Mouse (Mus musculus): ENCODE measurements around the gene Pam16. TPM values are rescaled to one million over a fixed set of nuclear protein-coding genes. Genes with fewer than 3 reads are reported as not detected.

Pam16 gene
- total RNA-seq, 2 experiments from 2014 or later = 67.5 to 92.8 TPM

DNA sequence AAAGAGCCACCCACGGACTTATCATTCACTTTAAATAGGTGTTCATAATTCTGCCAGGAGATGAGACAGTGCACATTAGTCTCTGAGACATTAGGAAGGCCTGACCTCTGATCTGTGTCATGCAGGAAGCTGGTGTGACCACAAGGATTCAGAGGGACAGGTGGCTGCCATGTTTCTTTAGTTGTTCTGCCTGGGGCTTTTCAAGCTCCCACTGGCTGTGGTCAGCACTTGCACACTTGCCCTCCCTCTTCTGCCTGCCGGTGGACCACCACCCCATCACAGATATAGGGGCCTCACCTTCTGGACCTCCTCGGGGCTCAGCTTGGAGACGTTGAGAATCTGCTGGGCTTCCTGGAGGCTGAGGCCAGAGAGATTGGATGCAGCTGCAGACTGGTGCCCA, 8.0 kb downstream of the Pam16 start:
- no peak for DNase-seq (ENCODE audit: low spot score in 2 of 2)
- intact Hi-C loops (cut with DNase I) = no loop called here

DNA sequence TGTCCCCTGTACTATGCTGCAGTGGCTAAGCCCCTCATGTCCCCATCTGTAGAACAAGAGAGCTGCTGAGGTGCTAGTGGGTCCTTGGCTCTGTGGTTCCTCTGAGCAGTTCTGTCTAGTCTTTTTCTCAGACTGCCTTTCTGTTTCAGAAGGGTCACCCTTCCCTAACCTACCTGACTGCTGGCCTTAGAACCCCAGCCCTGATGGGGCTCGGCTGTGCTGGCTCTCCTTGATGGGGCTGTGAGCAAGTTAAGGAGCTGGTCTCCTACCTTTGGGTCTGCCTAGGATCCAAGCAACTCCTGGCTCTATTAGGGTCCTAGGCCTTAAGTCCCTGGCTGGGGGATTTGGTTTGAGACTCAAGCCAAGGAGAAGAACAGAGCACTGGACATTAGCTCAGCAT, 9.5 kb downstream of the Pam16 start:
- intact Hi-C loops (cut with DNase I) = no loop called here
- DNase-seq (ENCODE audit: low spot score in 2 of 2) = no peak

DNA sequence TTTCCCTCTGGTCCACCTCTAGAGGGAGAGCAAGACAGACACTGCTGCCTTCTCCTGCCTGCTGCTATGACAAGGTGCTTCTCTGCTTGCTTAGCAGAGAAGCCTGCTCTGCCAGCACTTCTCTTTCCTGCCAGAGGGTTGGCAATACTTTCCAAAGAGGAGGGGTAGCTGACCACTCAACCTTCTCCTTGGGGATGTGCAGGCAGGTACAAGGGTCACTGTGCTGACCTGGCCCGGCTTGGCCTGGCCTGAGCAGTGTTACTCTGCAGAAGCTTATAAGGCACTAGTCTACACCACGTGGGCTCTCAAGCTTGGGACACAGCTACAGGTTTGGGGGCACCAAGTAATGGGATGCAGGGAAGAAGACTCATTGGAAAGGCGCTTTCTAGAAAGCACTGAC, 10.1 kb downstream of the Pam16 start:
- no peak for DNase-seq (ENCODE audit: low spot score in 2 of 2)
- intact Hi-C loops (cut with DNase I) = no loop called here

DNA sequence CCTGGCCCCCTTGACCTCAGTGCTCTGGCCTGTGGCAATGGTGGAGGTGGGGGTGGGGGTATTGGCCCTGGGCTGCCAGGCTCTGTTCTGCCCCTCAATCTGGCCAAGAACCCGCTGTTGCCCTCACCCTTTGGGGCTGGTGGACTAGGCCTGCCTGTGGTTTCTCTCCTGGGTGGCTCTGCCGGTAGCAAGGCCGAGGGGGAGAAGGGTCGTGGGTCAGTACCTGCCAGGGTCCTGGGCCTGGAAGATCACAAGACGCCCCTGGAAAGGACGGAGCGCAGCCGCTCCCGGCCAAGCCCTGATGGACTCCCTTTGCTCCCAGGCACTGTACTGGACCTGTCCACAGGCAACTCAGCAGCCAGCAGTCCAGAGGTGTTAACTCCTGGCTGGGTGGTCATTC, 11.1 kb downstream of the Pam16 start:
- intact Hi-C loops (cut with DNase I) = no loop called here
- no peak for DNase-seq (ENCODE audit: low spot score in 2 of 2)

DNA sequence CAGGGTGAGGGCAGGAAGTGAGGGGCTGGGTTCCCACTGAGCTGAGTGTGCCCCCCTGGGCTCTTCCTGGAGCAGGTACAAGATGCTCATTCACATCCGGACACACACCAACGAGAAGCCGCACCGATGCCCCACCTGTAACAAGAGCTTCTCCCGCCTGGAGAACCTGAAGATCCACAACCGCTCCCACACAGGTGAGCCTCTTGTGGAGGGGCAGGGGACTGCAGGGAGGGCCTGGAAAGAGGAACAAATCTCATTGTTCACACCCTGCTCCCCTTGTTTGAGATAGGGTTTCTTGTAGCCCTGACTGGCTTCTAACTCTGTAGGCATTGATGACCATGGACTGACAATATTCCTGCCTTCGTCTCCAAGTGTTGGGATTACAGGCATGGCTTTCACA, 13.1 kb downstream of the Pam16 start:
- DNase-seq (ENCODE audit: low spot score in 2 of 2) = no peak
- intact Hi-C loops (cut with DNase I) = no loop called here

DNA sequence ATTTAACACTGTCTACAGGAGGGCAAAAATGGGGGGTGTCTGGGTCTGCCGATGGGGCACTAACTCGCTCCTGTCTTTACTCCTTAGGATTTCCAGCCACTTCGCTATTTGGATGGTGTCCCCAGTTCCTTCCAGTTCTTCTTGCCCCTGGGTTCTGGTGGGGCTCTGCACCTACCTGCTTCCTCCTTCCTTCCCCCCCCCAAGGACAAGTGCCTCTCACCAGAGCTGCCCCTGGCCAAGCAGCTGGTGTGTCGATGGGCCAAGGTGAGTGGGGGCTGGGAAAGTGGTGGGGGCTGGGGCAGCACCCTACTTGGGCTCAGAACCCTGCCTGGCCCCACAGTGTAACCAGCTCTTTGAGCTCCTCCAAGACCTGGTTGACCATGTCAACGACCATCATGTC, 13.6 kb downstream of the Pam16 start:
- intact Hi-C loops (cut with DNase I) = no loop called here
- no peak for DNase-seq (ENCODE audit: low spot score in 2 of 2)

DNA sequence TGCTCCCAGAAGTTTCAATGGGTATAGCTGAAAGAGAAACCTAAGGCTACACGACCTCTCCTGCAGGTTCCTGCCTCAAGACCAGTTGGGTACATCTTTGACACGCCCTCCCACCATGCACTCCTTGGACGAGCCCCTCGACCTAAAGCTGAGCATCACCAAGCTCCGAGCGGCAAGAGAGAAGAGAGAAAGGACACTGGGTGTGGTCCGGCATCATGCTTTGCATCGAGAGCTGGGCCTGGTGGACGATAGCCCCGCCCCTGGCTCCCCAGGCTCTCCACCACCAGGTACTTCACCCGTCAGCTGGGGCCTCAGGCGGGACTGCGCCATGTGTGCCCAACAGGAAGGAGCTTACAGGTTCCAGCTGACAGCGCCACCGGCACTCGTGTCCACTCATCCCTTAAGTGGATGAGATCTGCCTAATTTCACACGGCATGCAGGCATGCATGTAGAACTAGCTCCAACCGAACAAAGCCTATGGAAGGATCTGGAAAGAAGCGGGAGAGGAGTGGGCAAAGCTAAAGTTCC, 16.2 kb downstream of the Pam16 start:
- intact Hi-C loops (cut with DNase I) = loop anchor here (5.0 kb wide), 1 partner anchor 301 kb away; no protein-coding TSS in a partner anchor
- no peak for DNase-seq (ENCODE audit: low spot score in 2 of 2)

DNA sequence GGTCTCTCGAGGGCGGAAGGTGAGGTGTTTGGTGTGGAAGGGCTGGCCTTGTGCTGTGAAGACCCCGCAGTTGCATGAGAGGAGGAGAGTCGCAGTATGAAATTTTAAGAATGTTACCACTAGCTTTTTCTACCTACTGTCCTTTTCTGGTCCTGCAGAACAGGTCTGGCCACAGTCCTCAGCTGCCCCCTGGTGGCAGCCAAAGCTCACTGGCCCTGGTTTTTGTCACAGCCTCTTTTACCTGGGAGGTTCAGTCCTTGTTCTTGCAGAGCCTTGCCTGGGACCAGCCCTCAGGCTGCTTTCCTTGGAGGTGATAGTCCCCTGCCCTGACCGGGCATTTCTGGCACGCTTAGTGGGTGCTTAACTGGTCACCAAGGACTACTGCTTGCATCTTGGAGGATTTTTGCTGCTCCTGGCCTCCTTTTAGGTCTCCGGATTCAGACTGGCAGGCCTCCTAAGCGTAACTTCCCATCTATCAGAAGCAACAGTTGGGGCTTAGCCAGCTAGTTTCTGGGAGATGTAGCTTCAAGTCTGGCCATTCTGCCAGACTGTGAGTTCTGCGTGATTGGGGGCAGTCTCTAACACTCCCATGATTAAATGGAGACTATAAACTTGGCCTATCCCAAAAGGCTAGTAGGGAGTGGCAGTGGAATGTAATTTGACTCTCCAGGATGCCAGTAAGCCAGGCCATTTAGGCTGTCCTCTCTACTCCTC, 16.8 kb downstream of the Pam16 start:
- DNase-seq (ENCODE audit: low spot score in 2 of 2) = peak; percentile 84 to 87
- intact Hi-C loops (cut with DNase I) = loop anchor here (1.0 to 5.0 kb wide), 3 partner anchors 40 to 301 kb away; no protein-coding TSS in a partner anchor

DNA sequence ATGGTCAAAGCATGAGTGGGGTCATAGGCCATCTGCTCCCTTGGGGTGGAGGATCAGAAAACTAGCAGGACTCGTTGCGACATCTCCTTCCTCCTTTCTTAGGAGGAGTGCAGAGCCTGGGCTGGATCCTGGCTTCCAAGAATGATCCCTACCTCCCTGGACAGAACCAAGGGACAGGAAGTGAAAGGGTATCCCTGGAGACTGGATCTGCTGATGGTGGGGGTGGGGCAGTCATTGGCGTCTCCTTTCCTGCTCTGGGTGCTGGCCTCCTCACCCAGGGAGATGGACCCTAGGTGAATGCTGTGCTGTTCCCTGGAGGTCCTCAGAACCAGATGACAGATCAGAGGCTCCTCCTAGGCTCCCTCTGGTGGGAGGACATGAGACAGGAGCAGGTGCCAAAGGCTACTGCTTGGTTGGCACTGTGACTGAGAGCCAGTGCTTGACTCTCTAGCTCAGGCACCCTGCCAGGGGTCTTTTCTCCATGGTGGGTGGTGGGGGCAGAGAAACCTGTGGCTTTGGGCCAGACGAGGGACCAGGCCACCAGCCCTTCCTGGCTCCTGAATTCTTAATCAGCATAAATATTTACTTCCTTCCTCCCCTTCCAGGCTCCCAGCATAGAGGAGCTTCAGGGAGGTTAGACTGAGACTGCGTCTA, 18.2 kb downstream of the Pam16 start:
- intact Hi-C loops (cut with DNase I) = loop anchor here (1.0 to 5.0 kb wide), 3 partner anchors 38 to 299 kb away; no protein-coding TSS in a partner anchor
- DNase-seq (ENCODE audit: low spot score in 2 of 2) = no peak

DNA sequence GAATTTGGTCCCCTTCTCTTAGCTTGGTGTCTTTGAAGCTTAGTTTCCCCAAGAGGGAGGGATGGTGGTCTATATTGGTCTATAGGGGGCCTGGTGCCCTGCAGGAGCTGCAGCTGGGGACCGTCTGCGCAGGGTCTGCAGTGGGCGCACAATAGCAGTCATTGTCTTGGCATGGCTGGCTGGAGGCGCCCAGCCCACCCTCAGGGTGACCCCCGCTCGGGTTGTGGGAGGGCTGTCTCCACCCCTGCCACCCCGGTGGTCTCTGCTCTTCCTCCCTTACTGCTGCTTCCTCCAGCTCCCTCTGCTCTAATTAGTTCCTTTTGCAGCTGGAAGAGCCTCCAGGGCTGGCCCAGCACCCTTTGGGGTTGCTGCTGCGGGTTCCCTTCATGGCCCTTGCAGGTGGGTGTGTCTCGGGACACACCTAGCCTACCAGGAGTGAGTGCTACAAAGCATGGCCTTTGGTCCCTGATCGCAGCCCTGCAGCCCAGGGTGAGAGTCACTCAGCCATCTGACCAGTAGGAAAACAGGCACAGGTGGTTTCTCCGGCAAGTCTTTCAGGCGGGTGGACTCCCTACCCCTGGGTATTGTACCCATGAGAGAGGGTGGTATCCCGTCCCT, 19.2 kb downstream of the Pam16 start:
- DNase-seq (ENCODE audit: low spot score in 2 of 2) = no peak
- intact Hi-C loops (cut with DNase I) = loop anchor here (2.0 to 5.0 kb wide), 2 partner anchors 117 to 298 kb away; no protein-coding TSS in a partner anchor

DNA sequence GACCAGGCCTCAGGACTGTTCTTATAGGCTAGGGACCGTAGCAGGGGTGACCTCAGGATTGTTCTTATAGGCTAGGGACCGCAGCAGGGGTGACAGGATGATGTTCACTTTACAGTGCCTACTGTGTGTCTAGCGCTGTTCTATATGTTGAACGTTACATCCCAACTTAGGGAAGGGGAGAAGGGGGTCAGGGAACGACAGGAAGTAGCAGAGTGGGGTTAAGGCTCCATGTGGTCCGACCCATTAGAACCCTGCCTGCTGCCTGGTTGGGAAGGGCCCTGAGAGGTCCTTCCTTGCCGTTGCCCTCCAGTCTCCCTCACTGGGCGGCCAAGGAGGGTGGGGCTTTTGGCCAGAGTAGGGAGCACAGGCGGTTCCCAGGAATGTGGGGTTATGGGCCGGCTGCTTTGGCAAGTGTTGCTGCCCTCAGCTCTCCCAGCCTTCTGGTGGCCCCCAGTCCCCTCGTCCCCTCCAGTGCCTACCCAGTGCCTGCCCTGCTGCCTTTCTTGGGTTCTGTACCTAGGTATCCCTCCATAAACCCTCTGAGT, 20.4 kb downstream of the Pam16 start:
- intact Hi-C loops (cut with DNase I) = no loop called here
- DNase-seq (ENCODE audit: low spot score in 2 of 2) = no peak

DNA sequence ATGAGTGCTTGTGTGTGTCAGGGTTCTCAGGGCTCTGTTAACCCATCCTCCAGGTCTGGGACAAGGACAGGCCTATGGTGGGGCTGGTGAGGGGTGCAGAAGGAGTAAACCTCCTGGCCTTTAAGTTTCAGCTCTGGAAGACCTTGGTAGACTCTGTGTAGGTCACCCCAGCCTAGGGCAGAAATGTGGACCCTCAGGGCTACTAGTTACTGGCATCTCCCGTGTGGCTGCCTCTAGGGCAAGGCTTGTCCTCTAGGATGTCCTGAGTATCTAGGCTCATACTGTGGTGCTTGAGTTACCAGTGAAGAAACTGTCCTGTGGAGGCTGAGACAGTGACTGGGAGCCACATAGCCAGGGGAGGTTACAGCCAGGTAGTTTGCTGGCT, 21.3 kb downstream of the Pam16 start:
- intact Hi-C loops (cut with DNase I) = no loop called here
- DNase-seq (ENCODE audit: low spot score in 2 of 2) = no peak

DNA sequence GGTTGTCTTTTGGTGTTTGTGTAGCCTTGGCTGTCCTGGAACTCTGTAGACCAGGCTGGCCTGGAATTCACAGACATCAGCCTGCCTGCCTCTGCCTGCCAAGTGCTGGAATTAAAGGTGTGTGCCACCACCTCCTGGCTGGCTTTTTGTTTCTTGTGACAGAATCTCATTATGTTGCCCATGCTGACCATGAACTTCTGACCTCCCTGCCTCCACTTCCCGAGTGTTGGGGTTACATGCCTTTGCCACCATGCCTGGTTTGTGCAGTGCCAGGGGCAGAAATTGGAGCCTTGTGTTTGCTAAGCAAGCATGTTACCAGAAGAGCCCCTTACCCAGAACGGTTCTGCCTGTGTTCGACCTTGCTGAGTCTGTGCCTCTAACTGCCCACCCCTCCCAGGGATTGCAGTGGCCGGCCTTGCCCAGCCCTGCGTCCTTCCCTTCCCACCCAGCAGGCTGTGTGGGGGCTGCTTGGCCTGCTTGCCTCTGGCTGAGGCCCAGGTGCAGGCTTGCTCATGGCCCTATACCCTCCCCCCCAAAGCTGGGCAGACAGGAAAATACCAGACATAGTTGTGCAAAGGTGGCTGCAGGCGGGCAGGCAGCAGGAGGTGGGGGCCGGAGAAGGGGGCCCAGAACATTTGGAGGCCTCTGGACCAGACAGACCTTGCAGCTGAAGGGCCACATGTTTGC, 21.9 kb downstream of the Pam16 start:
- intact Hi-C loops (cut with DNase I) = no loop called here
- peak in 1 of 2 experiments; percentile 15 for DNase-seq (ENCODE audit: low spot score in 2 of 2)

DNA sequence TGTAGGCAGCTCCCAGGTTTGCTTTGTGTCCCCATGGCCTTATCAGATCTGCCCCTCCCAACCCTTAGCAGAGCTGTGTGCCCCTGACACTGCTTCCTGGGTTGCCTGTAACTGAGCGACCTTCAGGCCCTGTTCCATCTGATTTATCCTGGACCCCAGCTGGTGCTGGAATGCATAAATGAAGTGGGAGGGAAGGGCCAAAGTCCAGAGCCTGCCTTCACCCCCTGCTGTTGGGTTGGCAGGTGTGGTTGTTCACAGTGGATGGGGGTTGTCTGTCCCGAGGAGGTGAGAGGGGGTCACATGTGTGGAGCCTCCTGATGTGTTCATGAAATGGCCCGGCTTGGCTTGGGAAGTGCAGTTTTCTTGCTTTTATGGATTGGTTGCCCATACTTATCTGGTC, 22.6 kb downstream of the Pam16 start:
- intact Hi-C loops (cut with DNase I) = no loop called here
- DNase-seq (ENCODE audit: low spot score in 2 of 2) = no peak

DNA sequence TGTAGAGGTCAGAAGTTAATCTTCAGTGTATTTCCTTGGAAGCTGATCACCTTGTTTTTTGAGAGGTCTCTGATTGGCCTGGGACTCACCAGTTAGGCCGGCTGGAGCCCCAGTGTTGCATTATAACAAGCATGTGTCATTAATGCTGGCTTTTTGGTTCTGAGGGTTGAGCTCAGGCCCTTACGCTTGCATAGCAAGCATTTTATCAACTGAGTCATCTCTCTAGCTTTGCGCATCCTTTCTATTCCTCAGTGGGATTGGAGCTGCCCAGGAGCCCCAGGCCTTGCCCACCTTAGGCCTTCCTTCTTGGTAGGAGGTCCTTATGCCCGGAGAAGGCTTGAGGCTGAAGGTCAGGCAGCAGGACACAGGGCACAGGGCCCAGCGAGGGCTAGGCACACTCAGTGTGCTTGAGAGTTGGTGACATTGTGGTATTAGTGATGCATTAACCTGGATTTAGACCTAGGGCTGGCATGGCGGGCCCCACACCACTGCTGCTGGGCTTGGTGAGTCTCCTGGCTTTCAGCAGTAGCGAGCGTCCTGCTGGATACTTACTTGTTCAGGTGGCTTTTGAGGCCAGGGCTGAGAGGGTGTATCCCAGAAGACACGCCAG, 24.0 kb downstream of the Pam16 start:
- DNase-seq (ENCODE audit: low spot score in 2 of 2) = no peak
- intact Hi-C loops (cut with DNase I) = no loop called here

DNA sequence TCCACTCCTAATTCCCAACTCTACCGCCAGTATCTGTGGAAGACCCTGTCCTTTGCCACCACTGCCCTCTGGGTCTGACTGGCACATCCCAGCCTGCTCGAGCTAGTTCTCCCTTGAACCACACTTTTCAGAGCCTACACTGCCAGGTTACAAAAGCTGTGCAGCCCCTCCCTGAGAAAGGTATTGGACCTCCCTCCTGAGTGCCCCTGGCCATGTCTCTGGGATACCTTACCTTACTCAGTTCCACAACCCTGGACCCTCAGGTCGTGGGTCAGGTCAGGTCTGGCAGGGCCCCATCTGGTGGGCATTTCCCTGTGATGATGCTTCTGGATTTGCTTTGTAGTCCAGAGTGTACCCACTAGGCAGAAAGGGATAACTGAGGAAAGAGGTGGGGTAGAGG, 25.2 kb downstream of the Pam16 start:
- intact Hi-C loops (cut with DNase I) = no loop called here
- DNase-seq (ENCODE audit: low spot score in 2 of 2) = no peak

DNA sequence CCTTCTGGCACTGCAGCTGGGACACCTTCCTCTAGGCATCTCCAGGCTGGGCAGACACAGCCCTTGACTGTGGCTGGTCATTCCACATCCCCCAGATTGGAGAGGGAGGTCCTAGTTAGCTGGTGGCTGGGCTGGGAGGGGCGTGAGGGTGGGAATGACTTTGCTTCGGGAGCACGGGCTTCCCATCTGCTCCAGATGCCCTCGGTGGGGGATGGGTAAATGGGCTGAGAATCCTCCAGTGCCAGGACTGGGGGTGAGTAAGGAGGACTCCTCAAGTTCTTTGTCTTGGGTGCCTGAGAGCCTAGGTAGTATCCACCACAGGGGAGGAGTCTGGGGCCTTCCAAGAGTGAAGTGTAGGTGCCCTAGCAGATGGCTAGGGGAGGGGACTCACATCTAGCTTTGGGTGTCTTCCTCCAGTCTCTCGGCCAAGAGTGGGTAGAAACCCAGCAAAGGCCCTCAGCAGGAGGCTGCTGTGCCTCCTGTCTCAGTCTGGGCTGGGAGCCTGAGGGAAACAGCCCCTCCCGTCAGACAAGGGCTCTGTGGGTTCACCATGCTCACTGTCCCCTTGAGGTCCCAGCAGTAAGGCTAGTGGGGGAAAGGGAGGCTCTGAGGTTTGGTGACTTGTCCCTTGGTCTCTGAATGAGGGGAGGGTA, 25.8 kb downstream of the Pam16 start:
- peak in 1 of 2 experiments; percentile 19 for DNase-seq (ENCODE audit: low spot score in 2 of 2)
- intact Hi-C loops (cut with DNase I) = no loop called here

DNA sequence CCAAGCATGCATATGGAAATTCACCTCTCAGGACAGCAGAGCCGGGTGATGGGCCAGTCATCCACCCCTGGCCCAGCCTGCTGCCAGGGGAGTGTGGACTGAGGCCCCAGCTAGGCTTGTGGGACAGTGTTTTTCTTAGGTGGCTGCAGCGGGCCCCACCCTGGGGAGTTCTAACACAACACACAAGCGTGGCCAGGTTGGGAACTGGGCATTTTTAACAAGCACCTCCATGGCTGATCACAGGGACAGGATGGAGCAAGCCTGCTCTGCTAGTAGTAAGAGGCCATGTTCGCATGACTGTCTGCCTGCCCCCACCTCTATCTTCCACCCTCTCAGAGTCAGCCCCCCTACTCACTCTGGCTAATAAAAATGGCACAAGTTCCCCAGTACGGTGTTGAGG, 26.7 kb downstream of the Pam16 start:
- intact Hi-C loops (cut with DNase I) = no loop called here
- no peak for DNase-seq (ENCODE audit: low spot score in 2 of 2)

DNA sequence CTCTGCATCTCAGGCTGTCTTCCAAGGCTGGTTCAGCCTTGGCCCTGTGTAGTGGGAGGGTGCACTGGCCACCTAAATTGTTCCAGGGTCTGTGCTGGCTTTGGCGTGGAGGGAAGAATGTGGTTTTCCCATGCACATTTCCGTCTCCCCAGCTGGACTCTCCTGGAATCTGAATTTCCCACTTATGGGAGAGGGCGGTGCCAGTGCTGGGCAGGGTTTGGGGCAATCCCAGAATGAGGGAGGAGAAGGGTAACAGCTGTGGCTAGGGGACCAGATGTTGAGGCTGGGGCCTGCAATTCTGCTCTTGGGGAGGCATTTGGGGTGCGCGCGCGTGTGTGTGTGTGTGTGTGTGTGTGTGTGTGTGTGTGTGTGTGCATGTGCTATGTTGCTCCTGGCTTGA, 27.5 kb downstream of the Pam16 start:
- DNase-seq (ENCODE audit: low spot score in 2 of 2) = no peak
- intact Hi-C loops (cut with DNase I) = no loop called here
